Mouse (Mus musculus) hindbrain, embryonic 11.5 days (tissue): ENCODE results near the gene Olfr578. TPM values are rescaled to one million over a fixed set of nuclear protein-coding genes. Genes with fewer than 3 reads are reported as not detected.

Source experiments
- ATAC-seq: fragments of 200-750 bp; cut with Nextera tagmentation; 2 replicates; pipeline ENCODE4 v1.8.0; 2017; ENCODE audit warnings: mild to moderate bottlenecking, moderate TSS enrichment, moderate library complexity; ENCODE audit not compliant: low FRiP score
- DNase-seq: peaks from one replicate; pipeline ENCODE4 v3.0.0-alpha.2; 2015; ENCODE audit warnings: low spot score
- H3K27ac ChIP-seq: fragments of 300-500 bp; sonication (generic); 2 replicates; pipeline ENCODE4 v1.5.1; 2014; ENCODE audit warnings: mild to moderate bottlenecking, low read depth, low read length
- H3K27me3 ChIP-seq: fragments of 300-500 bp; sonication (generic); 2 replicates; pipeline ENCODE4 v1.6.1; 2014; ENCODE audit warnings: mild to moderate bottlenecking, low read length, moderate library complexity, mixed read lengths; ENCODE audit not compliant: control insufficient read depth, insufficient read depth
- H3K36me3 ChIP-seq: fragments of 300-500 bp; sonication (generic); 2 replicates; pipeline ENCODE4 v1.6.1; 2014; ENCODE audit warnings: mild to moderate bottlenecking, low read length, moderate library complexity, mixed read lengths; ENCODE audit not compliant: control insufficient read depth, insufficient read depth
- H3K4me1 ChIP-seq: fragments of 300-500 bp; sonication (generic); replicated peaks from 2 replicates; pipeline ENCODE4 v1.6.1; 2014; ENCODE audit warnings: low read length, mixed read lengths; ENCODE audit not compliant: control insufficient read depth, insufficient read depth
- H3K4me2 ChIP-seq: fragments of 300-500 bp; sonication (generic); replicated peaks from 2 replicates; pipeline ENCODE4 v1.6.1; 2014; ENCODE audit warnings: mild to moderate bottlenecking, low read depth, low read length
- H3K4me3 ChIP-seq: fragments of 300-500 bp; sonication (generic); 2 replicates; pipeline ENCODE4 v1.5.1; 2014; ENCODE audit warnings: low read depth, low read length
- H3K9ac ChIP-seq: fragments of 300-500 bp; sonication (generic); 2 replicates; pipeline ENCODE4 v1.6.1; 2014; ENCODE audit warnings: low read depth, low read length
- H3K9me3 ChIP-seq: fragments of 300-500 bp; sonication (generic); 2 replicates; pipeline ENCODE4 v1.6.1; 2016; ENCODE audit warnings: low read length; ENCODE audit not compliant: control insufficient read depth
- WGBS: fragments of 180-500 bp; shearing (Covaris S2); extraction: QIAGEN DNeasy Blood & Tissue Kit; methylation state at CpG from one replicate; pipeline ENCODE4 v1.1.7; 2014; 5-methylcytosine and 5-hydroxymethylcytosine counted together
- polyA plus RNA-seq: library from polyadenylated mRNA; unstranded; fragments of >200 nt; fragmentation: Nextera tagmentation; extraction: Ambion mirVana; gene quantifications from 2 replicates; pipeline ENCODE4 v1.2.1, GENCODE M21; 2014

Olfr578 gene
- polyA plus RNA-seq, 1 experiment from 2014 or later = not detected

- Histone ChIP-seq H3K4me1 (no peaks in the 10 kb centered on the region), H3K4me2 (no peak overlapping the region), H3K27me3 (no peaks in the 10 kb centered on the region), H3K36me3 (no peaks in the 10 kb centered on the region), H3K4me3 (no peak overlapping the region), H3K9me3 (no peaks in the 10 kb centered on the region), H3K27ac (no peak overlapping the region), H3K9ac (no peak overlapping the region)
- 89% methylated on average over 1 of the region's 1 CpGs for WGBS
- ATAC-seq (no peak), DNase-seq (no peak)
Measured at GRCm38 (mm10) chr7:102943417-102943816, 45.7 kb downstream of the Olfr578 start.

GRCm38 (mm10) chr7:102942475-102942874, 46.6 kb downstream of the Olfr578 start, which contains the start of gene Olfr573-ps1:
Olfr573-ps1 (minus strand) TSS chr7:102942575.
- H3K27ac ChIP-seq = no peak within 1 kb of the TSS
- H3K4me1 ChIP-seq = no peaks in the 10 kb centered on the region
- H3K4me2 ChIP-seq = no peak within 1 kb of the TSS
- H3K36me3 ChIP-seq = no peaks in the 10 kb centered on the region
- no peaks in the 10 kb centered on the region for H3K9me3 ChIP-seq
- 93% methylated on average over 2 of the region's 2 CpGs for WGBS
- no peak for ATAC-seq
- no peak within 1 kb of the TSS for H3K4me3 ChIP-seq
- no peaks in the 10 kb centered on the region for H3K27me3 ChIP-seq
- no peak for DNase-seq
- H3K9ac ChIP-seq = no peak within 1 kb of the TSS

Other genes starting within 250 kb of the Olfr578 start
- not detected in 2 replicates for gene Olfr560, start 230.0 kb downstream of the Olfr578 start, polyA plus RNA-seq
- 0.14 TPM in 1 of 2 replicates, not detected in the other for gene Olfr78, start 229.9 kb downstream of the Olfr578 start, polyA plus RNA-seq
- not detected in 2 replicates for gene Olfr561, start 218.1 kb downstream of the Olfr578 start, polyA plus RNA-seq
- not detected in 2 replicates for gene Olfr564, start 185.8 kb downstream of the Olfr578 start, polyA plus RNA-seq
- not detected in 2 replicates for gene Olfr566, start 130.6 kb downstream of the Olfr578 start, polyA plus RNA-seq
- gene Olfr568, start 112.2 kb downstream of the Olfr578 start, polyA plus RNA-seq = not detected in 2 replicates
- not detected in 2 replicates for gene Olfr569, start 98.4 kb downstream of the Olfr578 start, polyA plus RNA-seq
- not detected in 2 replicates for gene Olfr570, start 94.7 kb downstream of the Olfr578 start, polyA plus RNA-seq
- not detected in 2 replicates for gene Olfr571, start 71.8 kb downstream of the Olfr578 start, polyA plus RNA-seq
- gene Olfr572, start 64.9 kb downstream of the Olfr578 start, polyA plus RNA-seq = not detected in 2 replicates
- not detected in 2 replicates for gene Olfr573-ps1, start 46.7 kb downstream of the Olfr578 start, polyA plus RNA-seq
- not detected in 2 replicates for gene Olfr574, start 40.9 kb downstream of the Olfr578 start, polyA plus RNA-seq
- not detected in 2 replicates for gene Olfr575, start 30.5 kb downstream of the Olfr578 start, polyA plus RNA-seq
- gene Olfr576, start 26.7 kb downstream of the Olfr578 start, polyA plus RNA-seq = not detected in 2 replicates
- gene Olfr577, start 13.4 kb downstream of the Olfr578 start, polyA plus RNA-seq = not detected in 2 replicates
- not detected in 2 replicates for gene Olfr582, start 48.7 kb upstream of the Olfr578 start, polyA plus RNA-seq
- gene Olfr583, start 62.0 kb upstream of the Olfr578 start, polyA plus RNA-seq = not detected in 2 replicates
- not detected in 2 replicates for gene Olfr584, start 92.6 kb upstream of the Olfr578 start, polyA plus RNA-seq
- gene Olfr585, start 108.4 kb upstream of the Olfr578 start, polyA plus RNA-seq = not detected in 2 replicates
- gene Olfr586, start 136.3 kb upstream of the Olfr578 start, polyA plus RNA-seq = not detected in 2 replicates
- not detected in 2 replicates for gene Olfr588-ps1, start 151.6 kb upstream of the Olfr578 start, polyA plus RNA-seq
- not detected in 2 replicates for gene Olfr589, start 167.0 kb upstream of the Olfr578 start, polyA plus RNA-seq
- gene Olfr591, start 189.0 kb upstream of the Olfr578 start, polyA plus RNA-seq = not detected in 2 replicates
- not detected in 2 replicates for gene Olfr592, start 195.5 kb upstream of the Olfr578 start, polyA plus RNA-seq
- gene Olfr593, start 222.5 kb upstream of the Olfr578 start, polyA plus RNA-seq = not detected in 2 replicates
- gene Olfr594, start 227.7 kb upstream of the Olfr578 start, polyA plus RNA-seq = not detected in 2 replicates